Mouse (Mus musculus) heart, adult 9 months (tissue): ENCODE measurements around the gene Apol9a.
"Not testable (repeated sequence)": the region's sequence is repeated elsewhere in the genome, so short reads cannot be mapped to it uniquely, and the experiment has no call there.

Experiments used
- DNase-seq, 2 experiments: peaks; one replicate each; pipeline ENCODE4 v3.0.0; 2022; ENCODE audit warnings: low spot score in 2 of 2

Apol9a gene

DNA sequence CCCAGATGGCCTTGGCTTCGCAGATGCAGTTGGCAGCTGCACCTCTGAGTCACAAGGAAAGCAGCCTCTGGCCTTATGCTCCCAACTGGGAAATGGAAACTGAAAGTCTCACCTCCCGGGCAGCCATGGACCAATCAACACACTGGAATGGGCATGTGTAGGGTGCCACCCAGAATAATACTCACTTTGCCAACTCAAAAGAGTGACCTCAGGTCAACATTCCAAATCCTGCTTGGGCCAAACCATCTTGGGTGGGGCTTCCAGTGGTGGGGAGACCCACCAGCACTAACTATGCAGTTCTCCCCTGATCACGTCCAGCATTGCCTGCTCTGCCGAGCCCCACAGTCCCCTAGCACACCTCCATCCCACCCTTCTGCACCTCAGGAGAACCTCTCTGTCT is at the start of gene Apol9a:
Apol9a (minus strand) TSS at position 101 of the 400 bp plus-strand sequence.
- DNase-seq, result not testable (repeated sequence)

DNA sequence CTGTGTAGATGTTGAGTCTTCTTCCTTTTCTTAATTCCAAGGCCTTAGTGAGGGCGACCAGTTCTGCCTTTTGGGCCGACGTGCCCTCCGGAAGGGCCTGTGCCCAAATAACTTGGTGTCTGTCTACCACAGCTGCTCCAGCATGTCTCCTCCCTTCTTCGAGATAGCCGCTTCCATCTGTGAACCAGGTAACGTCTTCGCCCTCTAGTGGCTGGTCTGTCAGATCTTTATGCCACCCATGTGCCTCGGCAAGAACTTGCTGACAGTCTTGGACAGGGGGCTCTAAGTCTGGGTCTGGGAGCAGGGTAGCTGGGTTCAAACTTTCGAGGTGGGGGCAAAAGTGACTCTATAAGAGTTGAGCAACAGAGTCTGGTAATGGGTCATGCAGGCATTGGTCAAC is 39.0 kb upstream of the Apol9a start:
- DNase-seq, result not testable (repeated sequence)

DNA sequence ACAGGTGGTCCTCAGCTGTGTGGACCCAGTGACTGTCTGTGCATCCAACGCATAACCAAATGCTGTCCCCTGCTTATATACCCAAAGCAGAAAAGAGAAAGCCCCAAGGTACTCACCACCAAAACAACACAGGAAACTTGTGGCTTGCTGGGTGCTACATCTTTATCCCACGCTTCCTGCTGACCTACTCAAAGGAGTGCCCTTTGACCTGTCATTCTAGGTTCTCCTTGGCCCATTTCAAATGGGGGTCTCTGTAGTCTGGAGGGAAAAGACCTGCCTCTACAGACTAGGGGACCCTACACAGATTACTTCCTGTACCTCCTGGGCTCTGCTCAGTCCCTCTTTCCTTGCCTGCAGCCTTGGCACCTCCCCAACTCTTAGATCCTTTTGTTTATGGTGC is 36.5 kb upstream of the Apol9a start, which contains the start of gene Apol7b:
Apol7b (minus strand) TSS at position 101 of the 400 bp plus-strand sequence.
- not testable (repeated sequence) for DNase-seq

DNA sequence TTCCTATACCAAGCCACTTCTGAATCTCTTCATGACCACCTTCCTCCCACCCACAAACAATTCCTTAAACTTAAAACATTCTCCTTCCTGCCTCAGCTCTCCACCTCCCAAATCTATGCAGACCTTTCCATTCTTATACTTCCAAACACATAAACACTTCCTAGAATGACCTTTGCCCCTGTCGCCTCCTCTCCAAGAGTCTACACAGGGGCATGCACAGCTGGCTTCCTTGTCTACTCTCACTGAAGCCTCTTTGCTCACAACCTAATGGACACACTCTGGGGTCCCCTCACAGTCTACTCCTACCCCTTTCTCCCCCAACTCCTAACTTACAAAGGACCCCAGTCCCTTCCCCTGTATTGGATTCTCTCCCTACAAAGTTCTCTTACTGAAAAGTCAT is 34.7 kb upstream of the Apol9a start:
- DNase-seq, result not testable (repeated sequence)

DNA sequence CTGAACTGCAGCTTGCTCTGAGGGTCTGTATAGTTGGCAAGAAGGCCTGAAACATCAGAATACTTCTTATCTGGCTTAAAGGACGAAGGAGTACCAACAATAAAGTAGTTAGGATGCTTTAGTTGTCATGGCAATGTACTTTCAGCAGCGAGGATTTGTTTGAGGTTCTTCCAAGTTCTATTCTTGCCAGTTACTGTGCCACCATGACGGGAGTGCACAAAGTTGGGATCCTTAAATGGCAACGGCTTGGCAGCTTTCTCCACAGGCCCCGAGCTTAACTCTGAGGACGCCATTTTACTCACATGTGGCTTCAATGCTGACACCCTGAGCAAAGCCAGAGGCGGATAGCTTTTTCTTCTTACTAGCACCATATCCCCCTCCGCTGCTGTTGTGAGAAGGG is 33.8 kb upstream of the Apol9a start:
- DNase-seq, result not testable (repeated sequence)

DNA sequence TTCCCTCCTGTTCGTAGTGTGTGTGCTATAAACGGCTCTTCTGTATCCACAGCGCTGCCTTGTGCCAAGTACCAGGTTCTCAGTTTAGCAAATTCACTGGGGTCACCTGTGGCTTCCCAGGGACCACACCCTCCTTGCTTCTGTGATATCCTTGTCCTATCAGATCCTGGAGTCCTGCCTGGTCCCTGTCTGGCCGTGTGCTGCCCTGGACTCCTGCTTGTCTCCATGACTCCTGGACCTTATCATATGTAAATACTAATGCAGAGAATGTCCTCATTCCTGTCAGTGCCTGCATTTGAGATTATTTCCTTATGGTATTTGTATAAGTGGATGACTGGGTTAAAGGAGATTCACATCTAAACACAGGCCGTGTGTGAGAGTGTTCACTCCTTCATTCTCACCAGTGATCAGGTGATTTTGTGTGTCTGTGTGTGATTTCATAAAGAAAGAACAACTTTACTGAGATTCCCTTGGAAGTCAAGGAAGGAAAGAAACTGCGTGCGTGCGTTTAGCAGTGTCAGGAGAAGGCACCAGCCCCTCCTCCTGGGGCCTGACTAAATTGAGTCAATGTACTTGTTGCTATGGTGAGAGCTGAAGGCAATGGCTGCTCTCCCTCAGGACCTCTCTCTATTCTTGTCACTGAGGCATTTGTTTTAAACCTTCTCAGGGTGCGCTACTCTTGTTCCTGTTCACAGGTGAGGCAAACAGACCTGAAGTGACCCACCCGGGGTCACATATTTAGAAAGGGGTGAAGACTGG is 17.9 kb upstream of the Apol9a start:
- DNase-seq, result not testable (repeated sequence)

DNA sequence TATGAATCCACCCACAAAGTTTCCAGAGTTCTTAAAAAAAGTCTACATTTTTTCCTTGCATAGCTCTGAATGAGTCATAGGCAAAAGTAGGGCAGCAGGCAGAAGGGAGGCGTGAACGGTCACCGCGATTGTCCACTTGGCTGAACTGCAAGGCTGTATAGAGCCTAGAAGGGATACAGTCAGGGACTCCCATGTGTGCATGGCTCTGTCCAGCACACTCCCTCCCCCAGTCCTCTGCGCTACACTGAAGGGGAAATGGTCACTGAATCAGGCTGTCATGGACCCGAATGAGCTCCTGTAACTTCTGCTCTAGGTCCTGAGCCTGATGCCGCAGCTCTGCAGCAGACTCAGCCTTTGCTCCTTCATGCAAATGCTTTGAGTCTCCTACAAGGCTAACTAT is 12.0 kb upstream of the Apol9a start:
- not testable (repeated sequence) for DNase-seq

DNA sequence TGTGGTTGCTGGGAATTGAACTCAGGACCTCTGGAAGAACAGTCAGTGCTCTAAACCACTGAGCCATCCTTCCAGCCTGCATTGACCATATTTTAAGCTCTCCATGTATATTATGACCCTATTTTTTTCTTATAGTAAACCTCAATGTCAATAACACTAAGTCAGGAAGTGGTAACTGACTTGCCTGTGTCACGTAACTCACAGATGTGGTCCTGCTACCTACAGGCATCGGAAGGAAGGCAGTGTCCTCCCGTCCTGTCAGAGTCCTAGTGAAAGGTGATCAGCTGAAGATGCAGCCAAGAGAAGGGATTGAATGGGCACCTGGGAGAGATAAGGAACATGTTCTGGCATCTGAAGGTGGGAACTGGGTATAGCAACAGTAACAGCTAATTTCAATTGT is 8.7 kb upstream of the Apol9a start:
- DNase-seq, result not testable (repeated sequence)

DNA sequence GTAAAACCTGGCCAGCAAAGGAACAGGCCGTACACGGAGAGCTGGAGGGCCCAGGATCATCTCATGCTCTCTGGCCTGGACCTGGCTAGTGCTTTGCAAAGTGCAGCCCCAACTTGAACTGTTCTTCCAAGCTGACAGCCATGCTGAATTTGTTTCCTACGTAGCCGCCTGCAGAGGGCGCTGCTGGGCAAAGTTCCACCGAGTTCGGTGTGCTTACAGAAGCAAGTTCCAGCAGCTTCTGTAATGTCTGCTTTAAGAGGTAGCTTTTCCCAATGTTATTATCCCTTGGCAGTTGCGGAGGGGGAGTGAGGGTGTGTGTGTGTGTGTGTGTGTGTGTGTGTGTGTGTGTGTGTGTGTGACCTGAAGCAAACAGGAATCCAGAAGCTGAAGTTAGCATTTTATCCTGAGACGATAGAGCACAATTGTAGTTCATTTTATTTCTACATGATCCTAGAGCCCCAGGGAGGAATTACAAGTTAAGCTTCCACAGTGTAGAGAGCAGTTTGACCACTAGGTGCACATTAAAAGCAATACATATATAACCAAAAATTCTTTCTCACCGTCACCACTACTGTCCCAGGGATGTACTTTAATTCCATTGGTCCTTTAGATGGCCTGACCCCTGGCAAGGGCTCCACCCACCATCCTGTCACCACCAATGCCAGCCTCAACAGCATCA is 5.9 kb upstream of the Apol9a start:
- not testable (repeated sequence) for DNase-seq

DNA sequence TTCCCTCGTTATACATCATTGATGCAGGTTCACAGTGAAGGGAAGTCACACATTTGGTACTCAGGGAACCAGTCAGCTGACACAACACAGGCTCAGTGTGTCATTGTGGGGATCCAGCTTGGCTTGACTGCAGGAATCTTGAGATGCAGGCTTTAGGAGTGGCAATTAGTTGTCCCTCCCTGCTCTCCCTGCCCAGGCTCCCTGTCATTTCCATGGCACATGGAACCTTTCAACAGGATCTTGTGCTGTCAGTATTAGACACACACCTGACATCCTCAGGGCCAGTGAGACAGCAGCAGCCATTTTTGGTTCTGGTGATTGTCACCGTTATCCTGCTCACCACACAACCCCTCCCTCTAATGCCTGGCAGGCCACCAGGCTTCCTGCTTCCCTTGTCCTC is 4.7 kb upstream of the Apol9a start:
- DNase-seq, result not testable (repeated sequence)

DNA sequence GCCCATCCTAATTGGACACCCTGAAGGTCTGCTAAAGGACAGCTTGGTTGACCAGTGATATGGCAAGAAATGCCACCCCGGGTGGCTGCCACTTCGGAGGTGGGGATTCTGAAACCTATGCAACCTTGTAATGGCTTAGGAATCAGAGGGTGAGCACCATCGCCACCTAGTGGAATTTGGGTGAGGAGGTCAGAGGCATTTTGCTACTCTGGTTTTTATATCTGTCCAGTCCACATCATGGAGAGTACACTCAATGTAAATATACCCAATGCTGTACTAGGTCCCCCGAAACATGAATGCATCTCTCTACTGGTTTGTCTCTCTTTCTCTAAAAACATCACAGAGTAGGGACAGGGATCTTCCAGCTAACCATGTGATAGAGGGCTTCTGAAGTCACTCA is 1.8 kb upstream of the Apol9a start:
- not testable (repeated sequence) for DNase-seq

DNA sequence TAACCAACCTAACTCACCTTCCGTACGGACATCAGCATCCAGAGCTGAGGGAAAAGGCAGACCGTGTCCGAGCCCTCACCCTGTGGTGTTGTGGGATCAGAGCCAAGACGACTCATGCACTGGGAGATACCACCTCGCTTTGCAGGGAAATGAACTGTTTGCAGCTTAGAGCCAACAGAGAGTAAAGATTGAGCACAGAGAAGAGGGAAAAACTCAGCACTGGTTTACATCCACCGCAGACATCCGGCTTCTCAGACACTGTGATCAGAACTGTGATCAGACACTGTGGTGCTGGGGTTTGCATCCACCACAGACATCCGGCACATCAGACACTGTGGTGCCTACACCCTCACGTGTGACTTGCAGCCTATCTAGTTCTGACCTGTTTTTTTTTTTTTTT is 4.6 kb downstream of the Apol9a start:
- not testable (repeated sequence) for DNase-seq

DNA sequence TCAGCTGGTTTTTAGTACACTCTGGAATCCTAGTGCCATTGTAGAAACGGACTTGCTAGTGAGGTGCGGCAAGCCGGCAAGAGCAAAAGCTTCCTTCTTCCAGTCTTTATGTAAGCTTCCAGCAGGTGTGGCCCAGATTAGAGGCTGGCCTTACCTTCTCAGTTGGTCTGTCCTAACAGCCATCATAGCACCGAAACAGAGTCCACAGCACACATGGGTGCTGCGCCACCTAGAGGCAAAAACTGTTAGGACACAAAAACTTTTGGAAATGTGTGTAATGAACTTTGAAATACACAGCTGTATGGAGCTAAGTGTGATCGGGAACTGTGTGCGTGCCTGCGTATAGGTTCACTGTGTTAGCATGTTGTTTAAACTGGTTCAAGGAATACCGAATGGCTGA is 11.9 kb downstream of the Apol9a start, which contains the start of gene Apol7a:
Apol7a (minus strand) TSS at position 84 of the 400 bp plus-strand sequence.
- DNase-seq, result not testable (repeated sequence)

DNA sequence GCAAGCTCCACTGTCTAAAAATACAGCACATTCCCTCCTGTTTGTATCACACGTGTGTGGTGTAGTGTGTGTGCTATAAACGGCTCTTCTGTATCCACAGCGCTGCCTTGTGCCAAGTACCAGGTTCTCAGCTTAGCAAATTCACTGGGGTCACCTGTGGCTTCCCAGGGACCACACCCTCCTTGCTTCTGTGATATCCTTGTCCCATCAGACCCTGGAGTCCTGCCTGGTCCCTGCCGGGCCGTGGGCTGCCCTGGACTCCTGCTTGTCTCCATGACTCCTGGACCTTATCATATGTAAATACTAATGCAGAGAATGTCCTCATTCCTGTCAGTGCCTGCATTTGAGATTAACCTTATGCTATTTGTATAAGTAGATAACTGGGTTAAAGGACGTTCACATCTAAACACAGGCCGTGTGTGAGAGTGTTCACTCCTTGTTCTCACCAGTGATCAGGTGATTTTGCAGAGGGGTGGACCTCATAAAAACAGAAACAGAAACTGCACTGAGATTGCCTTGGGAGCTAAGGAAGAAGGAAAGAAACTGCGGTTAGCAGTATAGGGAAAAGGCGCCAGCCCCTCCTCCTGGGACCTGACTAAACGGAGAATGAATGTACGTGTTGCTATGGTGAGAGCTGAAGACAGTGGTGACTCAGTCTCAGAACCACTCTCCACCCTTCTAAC is 13.3 kb downstream of the Apol9a start:
- peak in 1 of 2 experiments; percentile 25 for DNase-seq

DNA sequence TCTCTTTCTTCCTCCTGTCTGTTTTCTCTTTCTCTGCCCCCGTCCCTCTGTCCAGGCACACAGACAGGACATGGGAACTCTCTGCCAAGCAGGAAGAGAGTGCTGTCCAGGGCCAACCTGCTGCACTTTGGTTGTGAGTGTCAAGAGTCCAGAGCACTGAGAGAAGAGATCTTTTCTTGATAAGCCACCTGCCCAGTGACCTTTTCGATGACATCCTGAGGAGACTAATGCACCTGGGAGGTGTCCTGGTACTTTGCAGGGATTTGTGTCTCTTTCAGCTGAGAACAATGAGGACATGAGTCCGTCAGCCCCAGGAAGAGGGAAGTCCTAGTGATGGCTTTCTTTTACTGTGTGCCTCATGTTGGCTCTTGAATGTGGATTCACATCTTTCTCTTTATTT is 17.1 kb downstream of the Apol9a start:
- not testable (repeated sequence) for DNase-seq

DNA sequence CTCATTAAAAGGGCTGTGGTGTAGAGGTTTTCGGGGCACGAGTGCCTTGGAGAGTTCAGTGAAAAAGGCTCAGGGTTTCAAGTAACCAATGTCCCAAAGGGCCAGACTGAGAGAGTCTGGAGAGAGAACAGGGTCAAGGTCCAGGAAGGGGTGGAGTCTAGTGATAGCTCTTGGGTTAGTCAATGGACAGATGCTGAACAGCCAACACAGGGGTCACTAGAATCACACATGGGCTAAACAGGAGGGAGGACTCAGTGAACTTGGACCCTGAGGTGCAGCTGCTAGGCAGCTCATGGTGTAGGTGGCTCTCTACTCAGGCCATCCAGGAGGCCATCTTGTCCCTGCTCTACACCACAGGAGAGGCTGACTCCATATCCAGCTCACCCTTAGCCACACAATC is 23.5 kb downstream of the Apol9a start:
- DNase-seq, result no peak

DNA sequence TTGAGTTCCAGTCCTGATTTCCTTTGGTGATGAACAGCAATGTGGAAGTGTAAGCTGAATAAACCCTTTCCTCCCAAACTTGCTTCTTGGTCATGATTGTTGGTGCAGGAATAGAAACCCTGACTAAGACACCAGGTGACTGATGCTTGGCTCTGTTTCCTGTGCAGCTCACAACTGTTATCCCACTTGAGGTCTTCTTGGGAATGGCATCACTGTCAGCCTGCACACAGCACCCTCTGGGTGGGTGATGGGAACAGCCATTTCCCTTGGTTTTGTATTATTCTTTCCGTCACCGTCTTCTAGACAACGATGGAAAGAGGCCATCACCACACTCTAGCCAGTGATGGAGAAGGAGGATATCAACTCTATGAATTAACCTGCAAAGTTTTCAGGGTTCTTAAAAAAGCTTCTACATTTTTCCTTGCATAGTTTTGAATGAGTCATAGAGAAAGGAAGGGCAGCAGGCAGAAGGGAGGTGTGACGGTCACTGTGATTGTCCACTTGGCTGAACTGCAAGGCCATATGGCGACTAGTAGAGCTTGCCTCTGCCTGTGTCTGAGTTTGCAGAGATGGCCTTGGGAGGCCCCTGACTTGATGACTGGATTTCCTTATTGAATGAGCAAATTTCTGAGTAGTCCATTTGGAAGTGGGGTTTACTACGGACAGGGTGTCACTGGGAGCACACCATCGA is 26.4 kb downstream of the Apol9a start:
- DNase-seq, result no peak

DNA sequence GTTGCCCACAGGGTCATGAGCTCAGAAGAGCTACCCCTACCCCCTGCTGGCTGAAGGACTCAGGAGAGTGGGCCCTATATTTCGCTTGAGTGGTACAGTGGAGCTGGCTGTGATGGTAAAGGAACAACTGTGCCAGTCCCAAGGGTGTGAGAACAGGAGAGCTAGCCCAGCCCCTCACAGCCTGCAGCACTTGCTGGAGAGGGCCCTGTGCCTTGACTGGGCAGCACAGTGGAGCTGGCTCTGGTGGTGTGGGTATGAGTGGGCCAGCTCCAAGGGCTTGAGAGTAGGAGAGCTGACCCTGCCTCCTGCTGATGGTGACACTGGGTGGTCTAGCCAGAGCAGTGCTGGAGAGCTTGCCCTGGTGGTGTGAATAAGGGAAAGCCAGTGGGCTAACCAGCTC is 28.1 kb downstream of the Apol9a start:
- DNase-seq, result no peak

DNA sequence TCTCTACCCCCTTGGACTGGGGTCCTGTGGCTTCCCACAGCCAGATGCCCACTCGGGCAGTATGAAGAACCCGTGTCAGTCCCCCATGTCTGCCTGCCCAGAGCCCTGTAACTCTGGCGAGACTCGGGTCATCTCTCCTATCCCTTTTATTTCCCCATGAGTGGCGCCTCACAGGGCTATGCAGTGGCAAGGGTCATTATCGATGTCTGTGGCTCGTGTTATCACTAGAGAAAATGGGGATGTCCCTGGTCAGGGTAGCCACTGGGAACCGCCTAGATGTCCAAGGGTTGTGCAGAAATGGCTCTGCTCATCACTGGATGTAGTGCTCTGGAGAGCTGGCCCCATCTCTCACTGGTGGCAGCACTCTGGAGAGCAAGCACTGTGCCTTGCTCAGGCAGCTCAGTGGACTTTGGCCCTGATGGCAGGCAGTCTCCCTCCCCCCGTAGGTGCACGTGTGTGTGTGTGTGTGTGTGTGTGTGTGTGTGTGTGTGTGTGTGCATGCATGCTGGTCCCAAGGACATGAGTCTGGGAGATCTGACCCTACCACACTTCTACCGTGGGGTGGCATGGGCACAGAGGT is 28.6 kb downstream of the Apol9a start:
- no peak for DNase-seq

DNA sequence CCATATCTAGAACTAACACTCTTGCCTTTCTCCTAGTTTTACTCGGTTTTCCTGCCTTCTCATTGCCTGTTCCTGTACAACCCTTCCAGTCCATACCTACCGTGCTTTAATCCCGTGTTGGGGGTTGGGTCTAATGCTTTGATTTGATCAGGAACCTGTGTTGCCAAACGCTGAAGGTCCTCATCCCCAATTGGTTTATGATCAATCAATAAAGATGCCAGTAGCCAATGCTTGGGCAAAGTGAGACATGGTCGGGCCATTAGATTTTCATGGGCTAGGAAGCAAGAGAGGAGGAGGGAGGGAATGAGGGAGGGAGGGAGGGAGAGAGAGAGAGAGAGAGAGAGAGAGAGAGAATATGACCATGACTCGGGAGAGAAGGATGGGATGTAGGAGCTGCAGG is 29.5 kb downstream of the Apol9a start:
- DNase-seq, result no peak

DNA sequence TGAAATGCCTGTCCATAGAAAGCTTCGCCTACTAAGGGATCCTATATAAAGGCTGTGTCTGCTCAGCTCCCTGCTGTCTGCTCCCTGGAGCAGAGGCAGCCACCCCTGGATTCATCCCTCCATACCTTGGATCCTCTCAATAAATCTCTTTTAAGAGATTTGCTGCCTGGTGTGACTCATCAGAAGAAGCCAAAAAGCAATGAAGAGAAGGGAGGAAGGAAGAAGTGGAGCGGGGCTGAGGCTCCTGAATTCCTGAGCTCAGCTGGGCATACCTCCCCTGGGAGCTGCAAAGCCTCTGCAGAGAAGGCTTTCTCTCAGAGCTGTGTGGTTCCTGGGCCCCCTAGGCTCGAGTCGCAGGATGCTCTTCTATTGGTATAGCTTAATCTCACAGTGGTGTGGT is 31.0 kb downstream of the Apol9a start:
- no peak for DNase-seq
